Mouse (Mus musculus): ENCODE data around the gene Ubash3b. TPM values are rescaled to one million over a fixed set of nuclear protein-coding genes. Genes with fewer than 3 reads are reported as not detected.

Gene Ubash3b
- polyA plus RNA-seq, 1 experiment from 2014 or later, result 7.8 TPM

DNA sequence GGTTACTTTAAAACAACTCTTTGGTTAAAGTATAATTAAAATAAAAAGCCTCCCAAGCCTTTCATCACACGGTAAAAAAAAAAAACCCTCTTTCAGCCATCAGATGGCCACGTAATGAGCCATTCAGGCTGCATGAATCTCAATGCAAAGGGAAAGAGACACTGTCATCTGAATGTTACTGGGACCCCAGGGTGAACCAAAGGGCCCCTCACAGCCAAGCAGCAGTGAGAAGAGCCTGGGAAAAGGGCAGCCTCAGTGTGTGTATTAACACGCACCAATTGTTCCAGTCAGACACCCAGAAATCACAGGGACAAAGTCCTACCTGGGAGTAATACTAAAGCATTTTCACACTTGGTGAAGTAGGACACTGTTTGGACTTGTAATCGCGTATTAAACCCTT is 149.0 kb downstream of the Ubash3b start:
- H3K4me1 ChIP-seq, result peaks cover 11% of the 10 kb centered on the region
- H3K27ac ChIP-seq, result no peak overlapping the region
- no peaks in the 10 kb centered on the region for H3K9me3 ChIP-seq (replicated peaks)
- no peak overlapping the region for H3K4me3 ChIP-seq
- H3K36me3 ChIP-seq, result no peaks in the 10 kb centered on the region
- DNase-seq (ENCODE audit: low spot score), result no peak
- 88% methylated on average over 5 of the region's 5 CpGs for WGBS
- H3K27me3 ChIP-seq (ENCODE audit: low read depth, poor library complexity, severe bottlenecking), result no peaks in the 10 kb centered on the region

DNA sequence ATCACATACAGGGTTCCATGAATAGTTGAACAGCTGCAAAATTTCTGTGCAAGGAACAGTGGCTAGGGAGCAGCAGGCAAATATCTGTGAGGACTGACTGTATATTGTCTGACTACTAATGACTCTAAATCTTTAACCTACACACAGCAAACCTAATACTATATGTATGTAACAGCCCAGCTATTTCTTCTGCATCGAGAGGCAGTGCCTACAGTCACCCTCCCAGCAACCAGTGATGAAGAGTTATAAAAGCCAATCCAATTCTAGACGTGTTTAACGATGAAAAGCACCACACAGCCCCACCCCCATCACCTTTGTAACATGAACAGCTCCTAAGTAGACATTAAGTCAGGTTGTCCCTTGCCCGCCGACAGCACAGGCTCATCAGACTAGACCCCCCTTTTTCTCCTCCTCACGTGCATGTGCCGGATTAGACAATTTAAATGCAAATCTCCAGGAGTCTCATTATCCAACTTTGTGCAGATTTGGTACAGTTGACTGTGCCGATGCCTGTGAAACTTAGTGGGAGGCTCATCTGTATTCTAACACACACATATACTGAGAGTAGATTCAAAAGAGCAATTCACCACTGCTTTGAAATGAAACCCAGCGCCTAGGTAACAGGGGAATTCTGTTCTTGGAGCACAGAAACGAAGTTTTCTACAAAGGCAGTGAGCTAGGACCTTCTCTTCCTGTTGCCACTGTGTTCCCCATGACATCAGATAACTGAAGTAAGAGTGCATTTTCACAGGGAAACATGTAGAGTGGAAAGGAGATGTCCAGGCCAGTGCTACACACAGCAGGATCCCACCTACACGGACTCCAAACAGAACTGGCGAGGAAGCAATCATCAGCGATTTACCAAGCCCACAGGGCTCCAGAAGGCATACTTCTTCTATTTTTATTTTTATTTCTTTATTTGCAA is 149.7 kb downstream of the Ubash3b start:
- H3K27ac ChIP-seq, result no peak overlapping the region
- H3K4me3 ChIP-seq, result no peak overlapping the region
- peaks cover 12% of the 10 kb centered on the region for H3K4me1 ChIP-seq
- WGBS, result 81% methylated on average over 13 of the region's 13 CpGs
- no peaks in the 10 kb centered on the region for H3K36me3 ChIP-seq
- H3K27me3 ChIP-seq (ENCODE audit: low read depth, poor library complexity, severe bottlenecking), result no peaks in the 10 kb centered on the region
- no peaks in the 10 kb centered on the region for H3K9me3 ChIP-seq (replicated peaks)
- no peak for DNase-seq (ENCODE audit: low spot score)

DNA sequence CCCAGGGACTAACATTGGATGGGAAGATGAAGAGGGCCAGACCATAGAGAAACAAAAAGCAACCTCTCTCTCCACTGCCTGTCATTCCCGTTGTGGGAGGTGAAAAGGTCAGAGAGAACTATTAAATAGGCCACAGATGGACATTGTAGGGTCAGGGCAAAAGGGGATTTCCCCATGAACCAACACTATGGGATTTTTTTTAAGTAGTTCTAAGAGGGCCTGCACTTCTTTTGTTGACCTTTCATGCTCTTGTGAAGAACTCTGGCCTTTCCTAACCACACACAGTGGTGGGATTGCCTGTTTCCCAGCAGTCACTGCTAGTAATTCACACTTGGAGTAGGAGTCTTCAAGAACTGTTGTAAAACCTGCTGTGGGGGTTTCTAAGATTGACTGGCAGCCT is 153.7 kb downstream of the Ubash3b start:
- H3K36me3 ChIP-seq, result no peaks in the 10 kb centered on the region
- WGBS, result 3% methylated on average over 1 of the region's 1 CpGs
- no peak for DNase-seq (ENCODE audit: low spot score)
- no peak overlapping the region for H3K4me3 ChIP-seq
- no peaks in the 10 kb centered on the region for H3K9me3 ChIP-seq (replicated peaks)
- peaks cover 12% of the 10 kb centered on the region for H3K4me1 ChIP-seq
- H3K27me3 ChIP-seq (ENCODE audit: low read depth, poor library complexity, severe bottlenecking), result no peaks in the 10 kb centered on the region
- no peak overlapping the region for H3K27ac ChIP-seq

DNA sequence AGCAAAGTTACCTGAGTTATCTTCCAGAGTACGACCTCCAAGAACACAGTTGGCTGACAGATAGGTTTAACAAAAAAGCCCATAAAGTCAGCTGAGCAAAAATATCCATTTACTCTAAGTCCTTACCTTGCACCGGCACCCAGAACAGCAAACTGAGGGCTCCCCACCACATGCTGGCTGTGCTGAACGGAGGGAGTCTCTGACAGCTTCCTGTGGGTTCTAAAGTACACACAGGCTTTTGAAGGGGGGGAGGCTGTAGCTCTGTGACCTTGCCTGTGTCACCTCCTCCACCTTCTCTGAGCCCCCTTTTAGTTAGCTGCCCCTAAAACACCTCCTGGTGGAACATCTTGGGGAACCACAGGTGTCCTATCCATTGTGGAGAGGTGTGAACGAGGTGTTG is 157.1 kb downstream of the Ubash3b start, which contains the start of gene Crtam:
Gene Crtam, minus strand, starts transcription at position 214 of the 400 bp plus-strand sequence.
- Histone ChIP-seq H3K27me3 (ENCODE audit: low read depth, poor library complexity, severe bottlenecking) (no peaks in the 10 kb centered on the region), H3K9me3 (replicated peaks) (no peaks in the 10 kb centered on the region), H3K4me1 (peaks cover 11% of the 10 kb centered on the region), H3K4me3 (no peak within 1 kb of the TSS), H3K36me3 (no peaks in the 10 kb centered on the region), H3K27ac (no peak within 1 kb of the TSS)
- 59% methylated on average over 4 of the region's 4 CpGs for WGBS
- DNase-seq (ENCODE audit: low spot score), result no peak

DNA sequence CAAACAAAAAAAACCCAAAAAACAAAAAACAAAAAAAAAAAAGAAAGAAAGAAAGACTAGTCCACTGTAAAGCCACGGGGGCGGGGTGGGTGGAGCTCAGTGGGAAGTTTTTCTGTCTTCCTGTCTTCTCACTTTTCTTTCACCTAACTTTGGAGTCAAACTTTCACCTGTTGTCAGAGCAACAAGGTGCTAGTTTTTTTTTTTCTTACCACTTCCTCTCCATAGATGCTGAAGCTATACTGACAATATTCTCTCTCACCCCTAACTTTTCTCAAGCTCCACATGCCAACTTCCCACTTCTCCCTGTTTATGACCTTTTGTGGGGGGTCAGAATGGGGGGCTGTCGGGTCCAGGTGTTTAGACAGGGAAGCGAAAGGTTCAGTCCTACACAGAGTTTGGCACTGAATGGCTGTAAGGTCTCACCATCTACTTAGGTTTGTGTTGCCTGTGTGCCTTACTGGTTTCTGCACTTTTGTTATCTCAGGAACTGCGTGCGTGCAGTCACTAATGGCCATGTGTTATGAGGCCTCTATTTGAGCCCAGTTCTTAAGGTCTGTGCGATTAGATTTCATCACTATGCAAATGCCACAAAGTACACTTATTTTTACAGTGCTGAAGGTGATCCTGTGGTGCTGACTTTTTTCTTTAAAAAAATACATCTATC is 164.2 kb downstream of the Ubash3b start:
- H3K4me3 ChIP-seq, result no peak overlapping the region
- H3K36me3 ChIP-seq, result no peaks in the 10 kb centered on the region
- no peak overlapping the region for H3K27ac ChIP-seq
- H3K9me3 ChIP-seq (replicated peaks), result no peaks in the 10 kb centered on the region
- H3K27me3 ChIP-seq (ENCODE audit: low read depth, poor library complexity, severe bottlenecking), result no peaks in the 10 kb centered on the region
- WGBS, result 89% methylated on average over 7 of the region's 7 CpGs
- peaks cover 21% of the 10 kb centered on the region for H3K4me1 ChIP-seq
- DNase-seq (ENCODE audit: low spot score), result no peak

DNA sequence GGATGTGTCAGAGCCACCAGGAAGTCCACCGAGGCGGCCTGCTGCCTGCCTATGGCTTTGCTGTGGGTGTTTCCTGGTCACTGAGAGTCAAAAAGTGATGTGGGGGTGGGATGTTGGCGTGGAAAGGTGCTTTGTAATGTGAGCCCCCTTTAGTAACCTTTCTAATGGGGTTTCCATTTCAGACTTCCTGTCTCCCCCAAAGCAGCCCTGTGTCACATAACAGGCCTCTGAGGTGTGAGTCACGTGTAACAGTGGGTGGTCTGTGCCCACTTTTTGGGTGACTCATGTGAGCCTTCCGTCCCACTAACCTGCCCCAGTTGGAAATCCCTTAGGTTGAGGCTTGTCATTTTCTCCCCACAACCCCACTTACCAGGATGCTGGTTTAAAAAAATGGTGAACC is 167.4 kb downstream of the Ubash3b start:
- peaks cover 25% of the 10 kb centered on the region for H3K4me1 ChIP-seq
- H3K27me3 ChIP-seq (ENCODE audit: low read depth, poor library complexity, severe bottlenecking), result no peaks in the 10 kb centered on the region
- H3K36me3 ChIP-seq, result no peaks in the 10 kb centered on the region
- WGBS, result 64% methylated on average over 5 of the region's 5 CpGs
- H3K27ac ChIP-seq, result peak overlapping the region; percentile 38; the same call in 1 of the 2 replicates
- DNase-seq (ENCODE audit: low spot score), result no peak
- H3K4me3 ChIP-seq, result no peak overlapping the region
- H3K9me3 ChIP-seq (replicated peaks), result no peaks in the 10 kb centered on the region

DNA sequence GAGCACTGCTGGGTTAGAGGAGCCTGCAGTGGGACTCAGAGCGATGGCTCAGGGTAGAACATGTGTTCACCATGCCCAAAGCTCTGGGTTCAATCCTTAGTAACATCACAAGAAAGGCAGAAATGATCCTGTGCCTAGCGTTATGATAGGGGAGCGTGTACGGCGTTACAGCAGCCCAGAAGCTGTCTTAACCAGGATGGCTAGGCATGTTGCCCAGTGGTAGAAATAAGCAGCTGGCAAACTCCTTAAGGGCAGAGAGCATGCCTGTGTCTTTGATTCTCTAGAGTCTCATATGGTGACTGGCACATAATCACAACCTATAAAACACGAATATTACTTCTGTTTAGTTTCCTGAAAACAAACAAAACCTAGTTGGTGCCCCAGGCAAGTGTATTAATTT is 170.0 kb downstream of the Ubash3b start:
- no peaks in the 10 kb centered on the region for H3K27me3 ChIP-seq (ENCODE audit: low read depth, poor library complexity, severe bottlenecking)
- DNase-seq (ENCODE audit: low spot score), result no peak
- WGBS, result 90% methylated on average over 6 of the region's 6 CpGs

DNA sequence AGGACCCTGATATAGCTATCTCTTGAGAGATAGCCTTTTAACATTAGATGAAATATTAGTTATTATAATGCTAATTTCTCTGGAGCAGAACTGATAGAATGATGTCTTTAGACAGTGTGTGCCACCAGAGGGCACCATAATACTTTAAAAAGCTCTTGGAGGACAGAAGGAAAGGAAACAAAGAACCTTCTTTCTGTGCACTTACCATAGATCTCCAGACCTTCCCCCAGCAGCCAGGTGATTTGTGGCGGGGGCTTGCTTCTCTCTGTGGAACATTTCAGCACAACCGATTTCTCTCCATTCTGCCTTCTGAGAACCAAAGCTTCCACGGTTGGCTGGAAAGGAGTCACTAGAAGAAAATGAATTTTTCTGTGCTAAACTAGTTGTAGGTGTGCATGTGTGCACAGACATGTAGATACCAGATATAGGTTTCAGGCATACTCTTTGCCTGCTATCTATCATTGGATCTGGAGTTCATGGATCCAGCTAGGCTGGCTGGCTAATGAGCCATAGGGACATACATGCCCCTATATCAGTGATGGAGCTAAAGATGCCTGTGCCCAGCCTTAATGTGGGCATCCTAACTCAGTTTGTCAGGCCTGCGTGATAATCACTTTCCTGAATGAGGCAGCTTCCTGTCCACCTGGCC is 171.4 kb downstream of the Ubash3b start:
- Histone ChIP-seq H3K36me3 (no peaks in the 10 kb centered on the region), H3K9me3 (replicated peaks) (no peaks in the 10 kb centered on the region), H3K4me1 (peaks cover 25% of the 10 kb centered on the region), H3K27ac (peak overlapping the region; percentile 80), H3K4me3 (no peak overlapping the region), H3K27me3 (ENCODE audit: low read depth, poor library complexity, severe bottlenecking) (no peaks in the 10 kb centered on the region)
- peak; percentile 57 for DNase-seq (ENCODE audit: low spot score)
- 42% methylated on average over 4 of the region's 4 CpGs for WGBS

More for the DNA sequence above, 170.0 kb downstream of the Ubash3b start:
- Histone ChIP-seq H3K4me1 (peaks cover 25% of the 10 kb centered on the region), H3K9me3 (replicated peaks) (no peaks in the 10 kb centered on the region), H3K4me3 (no peak overlapping the region), H3K27ac (peak overlapping the region; percentile 50; the same call in 1 of the 2 replicates), H3K36me3 (no peaks in the 10 kb centered on the region)

DNA sequence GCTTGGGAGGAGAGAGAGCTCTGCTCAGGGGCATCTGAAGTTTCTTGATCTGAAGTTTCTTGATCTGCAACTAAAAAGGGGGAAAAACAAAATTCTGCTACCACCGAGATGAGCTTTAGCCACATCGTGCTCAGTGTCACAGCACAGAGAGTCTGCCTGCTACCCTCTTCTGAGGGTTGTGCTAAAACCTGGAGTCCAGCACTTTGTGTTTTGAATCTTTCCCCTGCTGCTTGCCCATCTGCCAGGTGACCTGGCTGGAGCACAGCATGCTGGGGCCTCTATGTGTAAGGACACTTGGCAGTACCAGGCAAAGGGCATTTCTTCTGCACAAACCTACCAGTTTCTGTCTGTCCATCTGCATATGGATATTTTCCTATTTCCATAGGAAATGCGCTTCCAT is 177.2 kb downstream of the Ubash3b start:
- 80% methylated on average over 3 of the region's 3 CpGs for WGBS
- Histone ChIP-seq H3K36me3 (no peaks in the 10 kb centered on the region), H3K9me3 (replicated peaks) (no peaks in the 10 kb centered on the region), H3K4me3 (no peak overlapping the region), H3K27ac (no peak overlapping the region), H3K27me3 (ENCODE audit: low read depth, poor library complexity, severe bottlenecking) (no peaks in the 10 kb centered on the region), H3K4me1 (no peaks in the 10 kb centered on the region)
- DNase-seq (ENCODE audit: low spot score), result no peak

DNA sequence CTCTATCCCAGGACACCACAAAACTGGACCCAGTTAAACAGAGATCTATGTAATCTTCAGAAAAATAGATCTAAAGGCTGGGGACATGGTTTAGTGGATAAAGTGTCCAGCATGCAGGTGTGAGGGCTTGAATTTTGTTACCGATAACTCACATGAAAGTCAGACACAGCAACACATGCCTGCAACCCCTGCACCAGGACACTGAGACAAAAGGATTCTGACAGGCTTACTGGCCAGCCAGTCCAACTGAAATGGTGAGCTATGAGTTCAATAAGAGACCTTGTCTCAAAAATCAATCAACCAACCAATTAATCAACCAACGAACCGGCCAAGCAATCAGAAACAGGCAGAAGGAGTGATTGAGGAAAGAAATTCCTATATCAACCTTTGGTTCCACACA is 177.7 kb downstream of the Ubash3b start:
- no peaks in the 10 kb centered on the region for H3K9me3 ChIP-seq (replicated peaks)
- 87% methylated on average over 3 of the region's 3 CpGs for WGBS
- H3K36me3 ChIP-seq, result no peaks in the 10 kb centered on the region
- H3K4me1 ChIP-seq, result no peaks in the 10 kb centered on the region
- H3K4me3 ChIP-seq, result no peak overlapping the region
- DNase-seq (ENCODE audit: low spot score), result no peak
- no peak overlapping the region for H3K27ac ChIP-seq
- H3K27me3 ChIP-seq (ENCODE audit: low read depth, poor library complexity, severe bottlenecking), result no peaks in the 10 kb centered on the region

DNA sequence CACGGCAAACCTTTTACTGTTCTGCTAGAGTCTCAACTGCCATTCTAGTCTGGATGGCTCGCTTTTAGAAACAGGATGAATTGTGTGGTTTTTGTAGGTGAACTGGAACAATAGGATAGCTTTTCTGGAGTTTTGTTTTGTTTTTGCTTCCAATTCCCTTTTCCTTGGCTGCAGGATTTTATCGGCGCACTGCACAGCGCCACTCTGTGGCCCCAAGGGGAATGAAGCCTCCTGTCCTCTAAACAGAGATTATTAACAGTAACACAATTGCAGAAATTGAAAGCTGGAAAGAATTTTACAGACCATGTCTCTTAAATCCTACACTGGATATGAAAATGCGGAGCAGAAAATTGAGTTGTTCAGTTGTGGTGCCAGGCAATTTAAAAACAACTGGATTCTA is 179.0 kb downstream of the Ubash3b start:
- Histone ChIP-seq H3K4me3 (no peak overlapping the region), H3K9me3 (replicated peaks) (no peaks in the 10 kb centered on the region), H3K36me3 (no peaks in the 10 kb centered on the region), H3K27ac (no peak overlapping the region), H3K27me3 (ENCODE audit: low read depth, poor library complexity, severe bottlenecking) (no peaks in the 10 kb centered on the region), H3K4me1 (no peaks in the 10 kb centered on the region)
- 42% methylated on average over 6 of the region's 6 CpGs for WGBS
- DNase-seq (ENCODE audit: low spot score), result no peak

DNA sequence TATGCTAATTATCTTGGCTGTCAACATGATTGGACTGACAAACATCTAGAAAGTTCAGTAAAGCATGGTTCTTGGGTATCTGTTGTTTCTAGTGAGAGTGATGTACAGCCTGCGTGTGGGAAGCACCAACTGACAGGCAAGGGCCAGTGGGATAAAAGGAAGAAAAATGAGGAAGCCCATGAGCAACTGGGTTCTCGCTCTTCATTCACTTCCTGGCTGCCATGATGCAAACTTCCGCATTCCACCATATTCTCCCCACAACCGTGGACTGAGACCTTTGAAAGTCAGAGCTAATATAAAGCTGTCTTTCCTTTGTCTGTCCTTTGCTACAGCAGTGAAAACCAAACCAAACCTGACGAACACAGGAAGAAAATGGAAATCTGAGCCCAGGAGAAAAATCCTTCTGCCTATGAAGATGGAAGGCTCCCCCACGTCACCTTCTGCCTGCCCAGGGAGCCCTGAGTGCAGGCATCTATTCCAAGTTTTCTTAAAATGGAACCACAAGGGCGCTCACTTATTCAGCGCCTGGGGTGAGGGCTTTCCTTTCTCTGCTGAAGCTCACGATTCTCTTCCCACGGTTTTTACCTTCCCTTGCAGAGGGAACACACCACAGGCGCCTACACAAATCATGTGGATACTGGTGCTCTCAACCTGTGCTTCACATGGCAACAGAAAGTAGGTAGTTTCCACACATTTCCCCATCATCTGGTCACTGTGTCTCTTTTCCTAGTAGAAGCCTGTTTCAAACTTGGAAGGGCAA is 187.3 kb downstream of the Ubash3b start:
- Histone ChIP-seq H3K27ac (no peak overlapping the region), H3K4me3 (no peak overlapping the region)
- WGBS, result 81% methylated on average over 11 of the region's 11 CpGs

More for the DNA sequence above, 187.3 kb downstream of the Ubash3b start:
- H3K9me3 ChIP-seq (replicated peaks), result no peaks in the 10 kb centered on the region
- DNase-seq (ENCODE audit: low spot score), result no peak
- H3K4me1 ChIP-seq, result no peaks in the 10 kb centered on the region
- H3K27me3 ChIP-seq (ENCODE audit: low read depth, poor library complexity, severe bottlenecking), result no peaks in the 10 kb centered on the region
- H3K36me3 ChIP-seq, result no peaks in the 10 kb centered on the region
